Mouse (Mus musculus) G1E (cell line): ENCODE results near the gene Hipk2.

Experiments used
- CTCF ChIP-seq: IDR thresholded peaks from 2 replicates; pipeline ENCODE4 v1.5.1; 2012; ENCODE audit warnings: low read depth, low read length, inconsistent platforms, mixed read lengths
- TAL1 ChIP-seq: conservative IDR thresholded peaks from 2 replicates; pipeline ENCODE4 v1.6.1; 2012; ENCODE audit warnings: low read depth, low read length, inconsistent platforms, mixed read lengths

DNA sequence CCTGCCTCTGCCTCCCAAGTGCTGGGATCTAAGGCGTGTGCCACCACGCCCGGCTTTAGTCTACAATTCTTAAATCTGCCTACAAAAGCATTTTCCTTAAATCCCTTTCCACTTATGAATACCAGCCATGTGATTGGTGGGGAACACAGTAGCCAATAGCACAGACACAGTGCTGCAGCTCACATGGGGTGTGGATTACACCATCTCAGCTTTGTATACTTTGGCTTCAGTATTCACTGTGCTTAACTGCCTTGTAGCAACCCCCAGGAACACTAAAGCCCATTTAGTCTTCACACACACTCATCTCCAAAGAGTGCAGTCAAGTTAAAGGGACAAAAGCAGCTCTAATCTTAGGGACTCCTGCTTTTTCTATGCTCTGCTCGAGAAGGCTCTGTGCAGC lies 67.6 kb downstream of the Hipk2 start:
- no peak for TF ChIP-seq TAL1
- no peak for TF ChIP-seq CTCF
